Mouse (Mus musculus): ENCODE results near the gene Six6.

Six6 gene

DNA sequence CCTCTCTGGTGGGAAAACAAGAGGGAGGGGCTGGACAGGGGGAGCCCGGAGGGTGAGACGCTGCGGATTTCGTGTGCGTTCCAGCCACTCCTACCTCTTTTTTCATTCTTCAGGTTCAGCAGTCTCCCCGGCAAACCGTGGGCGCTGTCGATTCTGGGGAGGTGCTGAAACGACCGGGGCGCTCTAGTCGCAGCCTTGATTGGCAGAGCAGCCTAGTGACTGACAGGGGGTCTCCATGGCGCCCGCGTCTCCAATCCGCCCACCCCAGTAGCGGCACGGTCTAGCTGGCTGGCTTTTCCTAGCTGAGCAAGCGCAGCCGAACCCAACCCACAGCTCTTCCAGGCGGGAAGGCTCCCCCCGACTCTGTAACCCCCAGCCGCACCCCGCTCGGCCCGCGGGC is at the start of gene Six6:
TSS of gene Six6 (plus strand) at position 277 of the 400 bp plus-strand sequence.
- DNase-seq (ENCODE audit: extremely low spot score, low read depth, low spot score) = no peak

DNA sequence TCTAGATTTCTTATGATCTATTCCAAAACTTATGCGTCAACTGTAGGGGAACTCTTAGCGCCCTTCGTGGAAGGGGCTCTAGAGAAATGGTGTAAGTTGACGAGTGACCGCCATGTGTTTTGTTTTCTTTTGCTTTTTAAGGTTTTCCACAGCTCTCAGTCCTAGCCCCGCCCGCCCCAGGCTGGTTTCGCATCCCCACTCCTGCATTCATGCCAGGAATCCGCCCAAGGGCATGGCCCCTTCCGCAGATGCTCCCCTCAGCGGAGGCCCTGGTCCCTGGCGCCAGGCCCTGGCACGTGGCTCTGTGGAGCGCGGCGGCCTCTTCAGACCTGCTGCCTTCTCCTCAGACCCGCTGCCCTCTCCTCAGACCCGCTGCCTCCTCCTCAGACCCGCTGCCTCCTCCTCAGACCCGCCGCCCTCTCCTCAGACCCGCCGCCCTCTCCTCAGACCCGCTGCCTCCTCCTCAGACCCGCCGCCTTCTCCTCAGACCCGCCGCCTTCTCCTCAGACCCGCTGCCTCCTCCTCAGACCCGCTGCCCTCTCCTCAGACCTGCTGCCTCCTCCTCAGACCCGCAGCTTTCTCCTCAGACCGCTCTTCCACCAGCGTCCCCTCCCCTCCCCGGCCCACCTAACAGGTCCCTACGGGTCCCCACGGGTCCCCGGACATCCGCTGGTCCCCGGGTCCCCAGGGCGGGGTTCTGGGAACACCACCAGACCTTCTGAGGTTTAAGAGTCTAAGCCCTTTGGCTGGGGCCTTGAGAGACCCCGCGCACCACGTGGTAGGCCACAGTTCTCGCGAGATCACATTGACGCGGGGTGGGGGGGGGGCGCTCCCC is 22.3 kb upstream of the Six6 start:
- DNase-seq (ENCODE audit: extremely low spot score, low read depth, low spot score) = no peak

DNA sequence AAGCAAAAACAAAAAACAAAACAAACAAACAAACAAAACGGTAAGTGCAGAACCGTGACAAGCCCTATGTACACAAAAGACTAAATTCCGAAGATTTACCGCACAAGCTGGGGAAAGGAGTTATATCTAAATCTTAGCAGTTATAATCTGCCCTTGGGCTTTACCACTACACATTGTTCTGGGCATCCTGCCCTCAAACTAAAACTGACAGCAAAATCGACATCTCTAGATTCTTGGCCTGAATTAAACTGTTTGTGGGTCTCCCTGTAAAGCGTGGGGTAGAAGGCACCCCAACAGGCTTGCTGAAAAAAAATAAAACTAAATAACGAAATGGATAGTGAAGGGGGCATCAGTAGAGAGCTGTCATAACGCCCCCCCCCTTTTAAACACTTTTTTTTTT is 2.9 kb upstream of the Six6 start:
- no peak for DNase-seq (ENCODE audit: extremely low spot score, low read depth, low spot score)

GRCm38 (mm10) chr12:72937537-72938120 is 2.1 kb upstream of the Six6 start:
- no peak for DNase-seq (ENCODE audit: extremely low spot score, low read depth, low spot score)

- no peak for DNase-seq (ENCODE audit: extremely low spot score, low read depth, low spot score)
These were observed 1.5 kb upstream of the Six6 start for GRCm38 (mm10) chr12:72938176-72938575.

DNA sequence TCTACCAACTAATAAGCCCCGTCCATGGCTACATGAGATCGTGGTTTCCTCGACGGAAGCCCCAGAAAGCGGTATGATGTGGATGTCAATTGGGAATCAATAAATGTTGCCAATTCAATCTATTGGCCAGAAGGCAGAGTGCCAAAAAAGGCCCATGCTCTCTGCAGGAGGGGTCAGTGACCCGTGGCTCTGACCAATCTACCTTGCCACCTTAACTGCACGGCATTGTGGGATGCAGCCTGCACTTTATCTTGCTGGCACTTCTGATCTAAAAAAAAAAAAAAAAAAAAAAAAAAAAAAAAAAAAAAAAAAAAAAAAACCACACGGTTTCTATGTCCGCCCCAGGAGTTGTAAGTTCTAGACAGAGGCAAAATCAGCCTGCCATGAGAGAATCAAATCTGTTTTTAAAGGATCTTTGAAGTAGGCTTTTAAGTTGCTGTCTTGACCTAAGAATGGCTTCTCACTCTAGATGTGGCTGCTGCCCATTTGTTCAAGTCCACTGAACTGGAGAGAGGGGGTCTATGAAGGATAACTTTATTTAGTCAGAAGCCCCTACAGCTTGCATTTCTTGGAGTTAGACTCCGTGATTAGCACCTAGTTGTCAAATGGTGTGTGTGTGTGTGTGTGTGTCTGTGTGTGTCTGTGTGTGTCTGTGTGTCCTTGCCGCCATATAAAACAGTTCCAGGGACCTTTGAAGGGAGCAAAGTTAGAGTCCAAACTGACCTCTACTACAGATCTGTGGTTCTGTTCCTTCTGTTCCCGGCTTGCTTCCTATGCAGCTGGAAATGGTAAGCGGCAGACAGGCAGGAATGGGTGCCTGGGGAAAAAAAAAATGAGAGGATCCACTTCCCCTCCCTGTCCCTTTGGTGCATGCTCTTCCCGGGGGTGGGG is 847 bp upstream of the Six6 start:
- DNase-seq (ENCODE audit: extremely low spot score, low read depth, low spot score) = no peak

DNA sequence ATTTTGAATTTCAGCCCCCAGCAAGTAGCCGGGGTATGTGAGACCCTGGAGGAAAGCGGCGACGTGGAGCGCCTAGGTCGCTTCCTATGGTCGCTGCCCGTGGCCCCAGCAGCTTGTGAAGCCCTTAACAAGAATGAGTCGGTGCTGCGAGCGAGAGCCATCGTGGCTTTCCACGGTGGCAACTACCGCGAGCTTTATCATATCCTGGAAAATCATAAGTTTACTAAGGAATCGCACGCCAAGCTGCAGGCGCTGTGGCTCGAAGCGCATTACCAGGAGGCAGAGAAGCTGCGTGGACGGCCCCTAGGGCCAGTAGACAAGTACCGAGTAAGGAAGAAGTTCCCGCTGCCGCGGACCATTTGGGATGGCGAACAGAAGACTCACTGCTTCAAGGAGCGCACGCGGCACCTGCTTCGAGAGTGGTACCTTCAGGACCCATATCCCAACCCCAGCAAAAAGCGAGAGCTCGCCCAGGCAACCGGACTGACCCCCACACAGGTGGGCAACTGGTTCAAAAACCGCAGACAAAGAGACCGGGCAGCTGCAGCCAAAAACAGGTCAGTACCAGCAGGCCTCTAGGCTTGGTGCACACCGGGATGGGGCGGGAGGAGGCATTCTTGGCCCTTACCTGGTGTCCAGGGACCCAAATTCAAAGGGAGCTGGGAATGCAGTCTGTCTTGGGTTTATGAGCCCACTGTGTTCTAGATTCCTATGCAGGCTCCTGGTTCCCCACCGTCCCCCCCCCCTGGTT is 554 bp downstream of the Six6 start, which contains the start of gene 4930447C04Rik:
TSS of gene 4930447C04Rik (minus strand) at position 704 of the 751 bp plus-strand sequence.
- no peak for DNase-seq (ENCODE audit: extremely low spot score, low read depth, low spot score)

DNA sequence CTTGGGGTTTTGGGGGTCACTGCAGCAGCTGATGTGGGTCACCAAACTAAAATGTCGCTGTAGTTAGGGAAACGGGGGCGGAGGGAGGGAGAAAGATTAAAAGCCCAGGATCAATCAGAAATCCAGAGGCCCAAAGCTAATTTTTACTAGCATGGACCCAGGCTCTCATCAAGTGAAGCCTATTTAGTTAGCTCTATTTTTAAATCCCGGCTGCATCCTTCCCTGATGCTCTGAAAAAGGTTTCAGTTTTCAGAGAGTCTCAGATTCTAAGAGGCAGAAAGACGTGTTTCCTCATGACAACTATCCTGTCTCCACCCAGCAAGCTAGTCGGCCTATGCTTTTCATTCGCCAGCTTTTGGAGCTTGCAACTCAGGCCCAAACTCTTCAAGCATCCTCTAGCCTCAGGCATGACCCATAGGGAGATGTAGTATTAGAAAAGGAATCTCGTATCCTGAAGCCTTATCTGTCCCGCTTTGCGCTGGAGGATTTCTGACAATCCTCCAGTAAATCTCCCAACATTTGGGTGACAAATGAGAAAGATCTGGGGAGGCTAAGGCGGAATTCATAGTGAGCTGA is 1.2 kb downstream of the Six6 start:
- peak; percentile 28 for DNase-seq (ENCODE audit: extremely low spot score, low read depth, low spot score)

GRCm38 (mm10) chr12:72941398-72942051 is 1.8 kb downstream of the Six6 start:
- no peak for DNase-seq (ENCODE audit: extremely low spot score, low read depth, low spot score)

- no peak for DNase-seq (ENCODE audit: extremely low spot score, low read depth, low spot score)
These were observed 2.5 kb downstream of the Six6 start for GRCm38 (mm10) chr12:72942171-72942570.

DNA sequence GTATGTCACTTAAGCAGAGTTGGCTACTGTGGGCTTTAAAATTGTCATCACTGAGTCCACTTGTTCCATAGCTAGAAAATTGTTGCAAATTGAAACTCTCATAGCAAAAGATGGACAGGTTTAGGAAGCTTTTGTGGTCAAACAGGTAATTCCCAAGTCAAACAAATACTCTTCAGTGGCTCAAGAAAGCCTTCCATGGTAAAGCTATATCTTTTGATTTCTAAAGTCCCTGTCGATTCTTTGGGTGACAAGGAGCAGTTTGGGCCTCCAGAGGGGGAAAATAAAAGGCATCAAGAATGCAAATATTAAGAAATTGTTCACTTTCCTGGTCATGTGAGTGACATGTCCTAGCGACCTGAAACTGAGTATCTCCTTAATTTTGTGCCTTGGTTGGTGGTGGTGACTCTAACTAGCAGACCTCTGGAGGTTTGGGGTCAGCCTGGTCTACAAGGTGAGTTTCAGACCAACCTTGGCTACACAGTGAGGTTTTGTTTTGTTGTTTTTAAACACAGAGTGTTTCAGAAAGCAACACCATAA is 4.0 kb downstream of the Six6 start:
- DNase-seq (ENCODE audit: extremely low spot score, low read depth, low spot score) = no peak

DNA sequence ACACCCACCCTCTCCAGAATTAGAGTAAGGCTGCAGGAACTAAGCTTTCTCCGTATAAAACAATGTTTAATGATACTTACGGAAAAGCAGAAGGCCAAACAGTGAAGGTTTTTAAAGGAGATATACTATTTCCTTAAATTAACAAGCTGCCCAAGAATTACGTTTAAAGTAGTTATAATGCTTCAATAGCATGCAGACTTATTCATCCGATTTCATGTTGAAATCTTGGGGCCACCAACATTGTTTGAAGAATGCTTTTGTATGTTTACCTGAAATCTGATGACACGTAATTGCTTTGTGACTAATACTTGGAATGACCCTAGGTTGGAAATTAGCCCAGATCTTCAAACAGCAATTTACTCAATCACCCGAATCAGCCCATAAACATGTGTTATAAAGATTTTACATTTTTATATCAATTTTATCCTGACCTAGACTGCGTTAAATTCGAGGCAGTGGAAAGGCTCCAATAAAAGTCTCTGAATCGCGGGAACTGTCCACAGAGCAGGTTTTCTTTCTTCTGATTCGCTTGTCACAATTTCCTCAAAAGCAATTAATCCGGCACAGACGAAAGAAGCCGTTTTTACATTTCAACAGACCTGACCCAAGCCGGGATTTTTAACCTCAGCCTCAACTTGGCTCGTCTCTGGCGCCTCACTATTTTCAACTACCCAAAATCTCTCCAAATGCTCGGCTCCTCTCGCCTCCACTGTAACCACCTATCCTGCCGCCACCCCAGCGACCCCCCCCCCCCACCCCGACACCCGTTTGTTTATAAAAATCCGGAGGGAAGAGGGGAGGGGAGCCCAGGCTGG is 4.9 kb downstream of the Six6 start:
- DNase-seq (ENCODE audit: extremely low spot score, low read depth, low spot score) = peak; percentile 33

DNA sequence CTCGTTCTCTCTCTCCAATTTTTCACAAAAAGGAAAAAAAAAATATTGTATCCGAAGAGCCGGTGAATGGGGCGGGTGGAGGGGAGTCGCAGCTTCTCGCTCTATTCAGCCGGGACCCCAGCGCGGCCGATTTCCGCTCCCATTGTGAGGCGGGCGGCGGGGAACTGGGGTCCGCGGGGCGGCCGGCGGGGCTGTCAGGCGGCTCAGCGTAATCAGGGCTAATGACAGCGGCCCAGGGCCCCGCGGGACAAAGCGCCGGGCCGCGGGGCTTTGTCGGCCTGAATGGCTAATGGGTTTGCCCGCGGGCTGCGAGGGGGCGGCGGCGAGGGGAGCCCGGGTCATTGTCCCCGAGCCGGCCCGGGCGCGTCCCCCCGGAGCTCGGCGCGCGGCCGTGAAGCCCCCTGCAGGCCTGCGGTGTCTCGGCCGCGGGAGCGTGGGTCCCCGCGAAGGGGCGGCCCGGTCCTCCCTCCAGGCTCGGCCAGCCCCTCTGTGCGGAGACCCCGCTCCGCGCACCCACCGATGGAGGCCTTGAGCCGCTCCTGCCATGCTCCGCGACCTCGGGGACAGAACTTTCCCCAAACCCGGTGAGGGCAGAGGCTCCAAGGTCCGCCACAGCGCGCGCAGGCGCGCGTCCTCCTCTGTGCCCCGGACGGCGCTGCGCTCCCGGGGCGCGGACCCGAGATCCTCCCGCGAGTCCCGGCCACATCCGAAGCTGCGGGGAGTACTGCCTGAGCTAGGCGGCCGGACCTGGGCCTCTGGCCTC is 5.8 kb downstream of the Six6 start:
- no peak for DNase-seq (ENCODE audit: extremely low spot score, low read depth, low spot score)

GRCm38 (mm10) chr12:72946064-72946395 is 6.3 kb downstream of the Six6 start:
- DNase-seq (ENCODE audit: extremely low spot score, low read depth, low spot score) = no peak

GRCm38 (mm10) chr12:72946805-72947204 is 7.1 kb downstream of the Six6 start:
- DNase-seq (ENCODE audit: extremely low spot score, low read depth, low spot score) = no peak

GRCm38 (mm10) chr12:72947335-72947734 is 7.6 kb downstream of the Six6 start:
- DNase-seq (ENCODE audit: extremely low spot score, low read depth, low spot score) = no peak

DNA sequence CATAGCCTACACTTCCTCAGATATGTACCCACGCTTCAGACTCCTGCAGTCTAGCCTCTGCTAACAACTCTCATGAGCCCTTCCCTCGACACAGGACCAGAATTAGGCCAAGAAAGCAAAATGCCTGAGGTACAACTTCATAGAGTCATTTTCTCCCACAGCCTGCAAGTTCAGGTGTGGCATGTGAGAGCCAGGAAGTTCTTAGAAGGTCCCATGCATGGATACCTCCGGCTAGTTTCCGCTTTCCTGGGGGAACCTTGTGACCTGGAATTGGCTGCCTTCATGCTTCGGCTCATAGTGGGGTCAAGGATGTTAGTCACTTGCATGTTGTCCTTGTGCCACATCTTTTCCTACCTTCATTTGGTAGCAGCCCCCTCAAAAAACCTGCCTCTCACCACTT is 13.4 kb downstream of the Six6 start:
- no peak for DNase-seq (ENCODE audit: extremely low spot score, low read depth, low spot score)

- no peak for DNase-seq (ENCODE audit: extremely low spot score, low read depth, low spot score)
These were observed 14.2 kb downstream of the Six6 start for GRCm38 (mm10) chr12:72953858-72954257.
